Mouse (Mus musculus) liver, postnatal 0 days (tissue): ENCODE measurements around the gene Myo15b.

Experiments
- CTCF ChIP-seq: sonication (generic); IDR thresholded peaks from 2 replicates; pipeline ENCODE4 v1.5.1; 2016; ENCODE audit warnings: antibody characterized with exemption, low read depth
- EP300 ChIP-seq: IDR thresholded peaks from 2 replicates; pipeline ENCODE4 v1.6.1; 2016; ENCODE audit warnings: antibody characterized with exemption, low read depth, mild to moderate bottlenecking

DNA sequence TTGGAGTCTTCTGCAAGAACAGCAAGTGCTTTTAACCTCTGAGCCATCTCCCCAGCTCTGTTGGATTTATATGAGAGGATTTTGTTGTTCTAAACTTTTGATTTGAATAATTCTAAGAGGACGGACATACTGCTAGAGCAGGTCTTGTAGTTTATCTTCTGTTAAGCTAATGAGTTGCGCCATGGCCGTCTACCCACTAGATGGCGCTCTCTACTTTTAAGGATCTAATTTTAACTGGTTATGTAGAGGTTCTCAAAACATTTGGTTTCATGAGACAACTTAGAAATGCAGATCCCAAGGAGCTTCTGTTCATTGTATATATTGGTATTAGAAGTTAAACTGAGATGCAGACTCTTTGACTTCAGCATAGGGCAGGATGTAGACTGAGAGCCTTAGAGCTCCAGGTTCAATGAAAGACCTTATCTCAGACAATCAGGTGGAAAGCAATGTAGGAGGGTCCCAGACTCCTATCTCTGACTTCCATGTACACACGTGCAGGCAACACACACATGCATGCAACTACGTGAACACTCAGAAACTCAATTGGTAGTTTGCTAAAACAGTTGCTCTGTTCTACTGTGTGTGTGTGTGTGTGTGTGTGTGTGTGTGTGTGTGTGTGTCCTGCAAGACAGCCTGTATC lies 81.6 kb downstream of the Myo15b start:
- no peak for TF ChIP-seq EP300
- peak; percentile 86 for TF ChIP-seq CTCF
